Mouse (Mus musculus) NIH3T3 (cell line): ENCODE measurements at regions not wholly inside any gene's neighbourhood (a gene's known extent, or its start where the extent isn't known, plus 50 kb on each side); places are given as distances from the start of the nearest gene placed in this dataset.

ENCODE experiments used
- DNase-seq: peaks from one replicate; pipeline ENCODE4 v3.0.0-alpha.2; 2012; ENCODE audit warnings: low read depth

GRCm38 (mm10) chr4:137101169-137101568, 52.6 kb upstream of the Zbtb40 start:
- no peak for DNase-seq

GRCm38 (mm10) chr4:137100756-137101155, 52.2 kb upstream of the Zbtb40 start:
- DNase-seq = no peak
